Mouse (Mus musculus) lung, embryonic 14.5 days (tissue): ENCODE data around the gene Nme1. TPM values are rescaled to one million over a fixed set of nuclear protein-coding genes. Genes with fewer than 3 reads are reported as not detected.

Source experiments
- ATAC-seq: fragments of 200-750 bp; cut with Nextera tagmentation; 2 replicates; pipeline ENCODE4 v1.8.0; 2017; ENCODE audit warnings: mild to moderate bottlenecking, moderate TSS enrichment, moderate library complexity; ENCODE audit not compliant: insufficient read depth
- DNase-seq: peaks from one replicate; pipeline ENCODE4 v3.0.0-alpha.2; 2015
- H3K27ac ChIP-seq: fragments of 300-500 bp; sonication (generic); 2 replicates; pipeline ENCODE4 v1.5.1; 2014; ENCODE audit warnings: low read depth, mild to moderate bottlenecking, moderate library complexity
- H3K27me3 ChIP-seq: fragments of 300-500 bp; sonication (generic); 2 replicates; pipeline ENCODE4 v1.6.1; 2014; ENCODE audit warnings: low read length, control low read depth; ENCODE audit not compliant: insufficient read depth
- H3K36me3 ChIP-seq: fragments of 300-500 bp; sonication (generic); 2 replicates; pipeline ENCODE4 v1.6.1; 2014; ENCODE audit warnings: control low read depth; ENCODE audit not compliant: insufficient read depth
- H3K4me1 ChIP-seq: fragments of 300-500 bp; sonication (generic); 2 replicates; pipeline ENCODE4 v1.6.1; 2014; ENCODE audit warnings: antibody characterized with exemption, control low read depth; ENCODE audit not compliant: insufficient read depth
- H3K4me2 ChIP-seq: fragments of 300-500 bp; sonication (generic); 2 replicates; pipeline ENCODE4 v1.6.1; 2014; ENCODE audit warnings: mild to moderate bottlenecking
- H3K4me3 ChIP-seq: fragments of 300-500 bp; sonication (generic); 2 replicates; pipeline ENCODE4 v1.5.1; 2014; ENCODE audit warnings: low read depth, low read length
- H3K9ac ChIP-seq: fragments of 300-500 bp; sonication (generic); 2 replicates; pipeline ENCODE4 v1.6.1; 2014
- H3K9me3 ChIP-seq: fragments of 300-500 bp; sonication (generic); 2 replicates; pipeline ENCODE4 v1.6.1; 2016; ENCODE audit warnings: low read depth, low read length, control low read depth
- CTCF ChIP-seq: IDR thresholded peaks from 2 replicates; pipeline ENCODE4 v1.5.1; 2016; ENCODE audit warnings: antibody characterized with exemption, low read depth
- whole genome bisulfite sequencing: fragments of 180-500 bp; shearing (Covaris S2); extraction: QIAGEN DNeasy Blood & Tissue Kit; methylation state at CpG from one replicate; pipeline ENCODE4 v1.1.7; 2014; 5-methylcytosine and 5-hydroxymethylcytosine counted together
- polyA plus RNA-seq: library from polyadenylated mRNA; unstranded; fragments of >200 nt; fragmentation: Nextera tagmentation; extraction: Ambion mirVana; gene quantifications from 2 replicates; pipeline ENCODE4 v1.2.1, GENCODE M21; 2014

Gene Nme1
- polyA plus RNA-seq, 1 experiment from 2014 or later: 197 TPM

DNA sequence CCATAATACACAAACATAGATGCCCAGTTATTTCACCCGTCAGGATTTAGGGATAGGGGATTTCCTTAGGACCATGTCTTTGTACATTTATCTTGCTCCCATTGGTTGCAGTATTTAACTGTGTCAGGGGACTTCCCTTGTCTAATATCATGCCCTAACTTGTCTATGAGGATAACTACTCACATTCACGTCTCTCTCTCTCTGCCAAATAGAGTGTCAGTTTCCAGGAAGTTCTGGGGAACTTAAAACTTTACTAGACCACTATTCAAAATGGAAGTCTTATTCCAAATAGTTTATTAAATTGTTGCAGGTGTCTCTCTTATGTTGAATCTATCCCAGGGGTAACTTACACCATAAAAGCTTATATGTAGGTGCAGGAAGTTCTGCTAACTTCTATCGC, 56.7 kb downstream of the Nme1 start:
- Histone ChIP-seq H3K4me1 (no peaks in the 10 kb centered on the region), H3K27me3 (no peaks in the 10 kb centered on the region), H3K4me2 (no peak overlapping the region), H3K9me3 (no peaks in the 10 kb centered on the region), H3K27ac (no peak overlapping the region), H3K4me3 (no peak overlapping the region), H3K36me3 (peaks cover 88% of the 10 kb centered on the region), H3K9ac (no peak overlapping the region)
- WGBS: 84% methylated on average over 3 of the region's 3 CpGs
- no peak for TF ChIP-seq CTCF
- no peak for ATAC-seq
- no peak for DNase-seq

DNA sequence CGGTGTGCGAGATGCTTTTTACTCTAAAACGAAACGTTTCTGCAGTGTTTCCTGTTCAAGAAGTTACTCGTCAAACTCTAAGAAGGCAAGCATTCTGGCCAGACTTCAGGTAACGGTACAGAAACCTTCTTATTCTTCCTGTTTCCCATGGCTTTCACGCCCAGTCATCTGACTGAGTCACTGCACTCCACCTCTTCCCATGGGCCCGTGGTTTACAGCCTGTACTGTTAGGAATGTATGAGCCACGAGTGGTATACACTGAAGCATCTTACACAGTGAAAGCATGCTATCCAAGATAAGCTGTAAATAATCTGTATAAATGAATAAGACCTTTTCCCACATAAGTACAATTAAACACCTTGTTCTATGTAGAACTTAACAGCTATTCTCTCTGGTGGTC, 59.5 kb downstream of the Nme1 start:
- Histone ChIP-seq H3K27ac (no peak overlapping the region), H3K36me3 (peaks cover 84% of the 10 kb centered on the region), H3K4me3 (no peak overlapping the region), H3K27me3 (no peaks in the 10 kb centered on the region), H3K9ac (no peak overlapping the region), H3K4me2 (no peak overlapping the region), H3K4me1 (no peaks in the 10 kb centered on the region), H3K9me3 (no peaks in the 10 kb centered on the region)
- 85% methylated on average over 9 of the region's 9 CpGs for WGBS
- DNase-seq (no peak), ATAC-seq (no peak)
- no peak for TF ChIP-seq CTCF

DNA sequence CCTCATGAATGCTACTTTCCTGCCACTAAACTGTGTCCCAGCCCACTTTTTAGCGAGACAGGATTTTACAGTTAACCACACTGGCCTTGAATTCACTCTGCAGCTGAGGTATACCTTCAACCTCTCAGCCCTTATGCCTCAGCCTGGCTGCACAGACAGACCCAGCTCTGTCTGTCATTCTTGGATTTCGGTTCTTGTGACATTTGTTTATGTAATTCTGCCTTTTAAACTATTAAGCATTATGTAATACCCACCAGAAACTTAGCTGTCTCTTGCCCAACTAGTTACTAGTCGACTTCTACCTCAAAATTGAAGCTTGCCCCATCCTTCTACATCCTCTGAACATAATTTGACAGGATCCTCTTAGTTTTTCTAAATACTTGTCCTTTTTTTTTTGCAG, 60.5 kb downstream of the Nme1 start:
- TF ChIP-seq CTCF: no peak
- WGBS: 66% methylated on average over 3 of the region's 3 CpGs
- no peak overlapping the region for H3K27ac ChIP-seq
- no peaks in the 10 kb centered on the region for H3K4me1 ChIP-seq
- no peaks in the 10 kb centered on the region for H3K27me3 ChIP-seq
- H3K36me3 ChIP-seq: peaks cover 77% of the 10 kb centered on the region
- ATAC-seq (no peak), DNase-seq (no peak)
- no peak overlapping the region for H3K4me2 ChIP-seq
- no peak overlapping the region for H3K9ac ChIP-seq
- no peak overlapping the region for H3K4me3 ChIP-seq
- no peaks in the 10 kb centered on the region for H3K9me3 ChIP-seq

Other genes with a start within 250 kb of the Nme1 start
- gene Utp18, start 82.8 kb downstream of the Nme1 start, polyA plus RNA-seq: 30.5 and 33.0 TPM in 2 replicates
- gene Mbtd1, start 82.7 kb downstream of the Nme1 start, polyA plus RNA-seq: 23.6 and 24.3 TPM in 2 replicates
- gene Nme2, start 12.3 kb downstream of the Nme1 start, polyA plus RNA-seq: 272 and 286 TPM in 2 replicates
- gene Gm20390, start 228 bp downstream of the Nme1 start, polyA plus RNA-seq: 397 and 438 TPM in 2 replicates
- 55.8 and 57.1 TPM in 2 replicates for gene Spag9, start 27.6 kb upstream of the Nme1 start, polyA plus RNA-seq
- 18.2 and 19.9 TPM in 2 replicates for gene Tob1, start 242.9 kb upstream of the Nme1 start, polyA plus RNA-seq